Mouse (Mus musculus) neutrophil, adult 5-6 weeks (primary cell): ENCODE measurements around the gene Abracl. TPM values are rescaled to one million over a fixed set of nuclear protein-coding genes. Genes with fewer than 3 reads are reported as not detected.

Experiments used
- ATAC-seq: fragments of 151-379, 151-347 bp; 2 replicates; pipeline ENCODE4 v1.8.0; 2017; ENCODE audit warnings: mild to moderate bottlenecking, moderate TSS enrichment; ENCODE audit not compliant: insufficient number of reproducible peaks, poor library complexity, low FRiP score, severe bottlenecking; ENCODE audit errors: extremely low read depth
- total RNA-seq: library from RNA; stranded (forward); fragments of 200-1000 nt; gene quantifications from 2 replicates; pipeline ENCODE4 v1.2.3, GENCODE M21; 2017

Gene Abracl
- total RNA-seq, 1 experiment from 2014 or later, result 118 TPM

- no peak for ATAC-seq
Observed at GRCm38 (mm10) chr10:18036849-18037248, 13.8 kb upstream of the Abracl start.

DNA sequence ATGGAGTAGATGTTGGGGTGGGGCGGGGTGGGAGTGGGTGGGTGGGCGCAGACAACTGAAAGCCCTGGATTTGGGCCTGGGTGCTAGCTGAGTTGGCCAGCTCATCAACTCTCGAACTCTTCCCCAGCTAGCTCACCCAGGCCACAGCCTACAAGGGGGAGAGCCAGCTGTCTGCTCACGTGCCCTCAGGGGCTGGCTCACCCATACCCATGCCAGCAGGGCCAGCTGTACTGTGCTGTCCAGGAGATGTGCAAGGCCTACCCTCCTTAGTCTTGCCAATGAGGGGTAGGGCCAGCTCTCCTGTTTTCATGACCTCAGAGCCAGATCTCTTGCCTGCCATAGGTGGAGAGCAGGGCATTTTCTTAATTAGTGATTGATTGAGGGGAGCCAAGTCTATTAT is 11.3 kb upstream of the Abracl start:
- no peak for ATAC-seq

GRCm38 (mm10) chr10:18022312-18022711 is 776 bp downstream of the Abracl start:
- ATAC-seq, result peak; percentile 54

- no peak for ATAC-seq
Observed at GRCm38 (mm10) chr10:18021576-18022311, 1.3 kb downstream of the Abracl start.

GRCm38 (mm10) chr10:18020846-18021245 is 2.2 kb downstream of the Abracl start:
- ATAC-seq, result no peak

- no peak for ATAC-seq
Observed at GRCm38 (mm10) chr10:18020443-18020842, 2.6 kb downstream of the Abracl start.

GRCm38 (mm10) chr10:18011761-18012160 is 11.3 kb downstream of the Abracl start:
- no peak for ATAC-seq

DNA sequence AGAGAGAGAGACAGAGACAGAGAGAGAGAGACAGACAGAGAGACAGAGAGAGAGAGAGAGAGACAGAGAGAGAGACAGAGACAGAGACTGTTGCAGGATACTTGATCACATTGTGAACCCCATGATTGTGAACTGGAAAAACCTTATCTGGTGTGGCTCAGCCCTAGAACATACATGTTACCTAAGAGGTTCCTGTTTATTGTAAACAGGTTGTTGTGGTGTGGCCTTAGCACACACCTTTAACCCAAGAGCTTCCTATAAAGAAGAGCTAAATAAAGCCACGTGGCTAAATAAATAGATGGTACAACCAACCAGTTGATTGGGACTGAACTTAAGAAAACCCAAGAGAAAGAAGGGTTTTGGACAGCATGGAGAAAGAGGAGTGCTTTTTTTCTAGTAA is 13.3 kb downstream of the Abracl start:
- 0 out of 2 replicates have a peak, but pooled peaks have one; percentile 26 for ATAC-seq

DNA sequence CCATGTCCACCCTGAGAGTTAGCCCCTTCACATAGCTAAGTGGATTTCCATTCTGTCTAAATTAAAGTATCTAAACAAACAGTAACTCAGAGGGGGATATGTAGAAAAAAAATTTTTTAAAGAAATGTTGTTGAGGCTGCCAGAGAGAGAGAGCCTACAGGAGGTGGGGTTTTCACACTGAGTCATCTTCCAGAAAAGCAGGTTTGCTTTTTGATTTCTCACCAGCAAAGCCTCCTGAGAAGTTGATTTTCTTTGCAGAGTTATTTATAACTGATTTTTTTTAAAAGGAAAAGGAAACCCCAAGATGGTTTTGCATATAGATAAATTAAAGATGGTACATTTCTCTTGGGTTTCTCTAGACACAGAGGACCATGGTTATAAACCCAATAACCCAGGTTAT is 15.0 kb downstream of the Abracl start:
- ATAC-seq, result no peak

- no peak for ATAC-seq
Observed at GRCm38 (mm10) chr10:18007243-18007642, 15.8 kb downstream of the Abracl start.

- no peak for ATAC-seq
Observed at GRCm38 (mm10) chr10:18006756-18007155, 16.3 kb downstream of the Abracl start.

DNA sequence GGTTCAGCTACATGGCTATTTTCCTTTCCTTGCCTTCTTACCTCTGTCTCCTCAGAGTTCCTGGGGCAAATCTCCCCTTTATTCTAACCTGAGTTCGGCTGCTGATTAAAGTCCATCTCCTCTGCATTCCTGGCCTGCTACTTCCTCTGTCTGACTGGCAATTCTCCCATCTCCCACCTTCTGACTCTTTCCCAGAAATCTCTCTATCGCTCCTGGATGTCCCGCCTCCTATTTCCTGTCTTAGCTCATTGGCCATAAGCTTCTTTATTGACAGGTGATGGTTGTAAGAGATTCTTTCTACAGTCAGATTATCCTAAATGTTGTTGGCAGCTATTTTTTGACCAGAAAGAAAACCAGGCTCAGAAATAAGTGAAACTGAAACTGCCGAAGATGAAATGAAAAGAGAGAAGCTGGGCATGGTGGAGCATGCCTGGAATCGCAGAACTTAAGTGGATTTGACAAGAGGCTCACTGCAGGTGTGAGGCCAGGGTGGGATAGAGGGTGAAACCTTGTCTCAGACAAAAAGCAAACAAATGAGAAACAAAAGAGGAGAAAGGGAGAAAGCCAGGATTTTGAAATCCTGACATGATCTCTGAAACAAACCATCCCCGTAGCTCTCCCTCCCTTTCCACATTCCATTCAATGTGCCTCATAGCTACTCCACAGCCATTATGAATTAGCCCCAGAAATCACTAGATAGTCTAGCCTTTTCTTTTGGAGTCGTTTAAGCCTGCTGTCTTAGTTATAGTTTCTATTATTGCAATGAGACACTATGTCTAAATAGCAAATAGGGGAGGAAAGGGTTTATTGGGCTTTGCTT is 17.7 kb downstream of the Abracl start:
- ATAC-seq, result no peak

- ATAC-seq, result no peak
Observed at GRCm38 (mm10) chr10:18003966-18004637, 19.0 kb downstream of the Abracl start.

GRCm38 (mm10) chr10:17990576-17990975 is 32.5 kb downstream of the Abracl start:
- no peak for ATAC-seq

GRCm38 (mm10) chr10:17989136-17989535 is 34.0 kb downstream of the Abracl start:
- peak; percentile 65 for ATAC-seq

- ATAC-seq, result no peak
Observed at GRCm38 (mm10) chr10:17987823-17988423, 35.2 kb downstream of the Abracl start.

DNA sequence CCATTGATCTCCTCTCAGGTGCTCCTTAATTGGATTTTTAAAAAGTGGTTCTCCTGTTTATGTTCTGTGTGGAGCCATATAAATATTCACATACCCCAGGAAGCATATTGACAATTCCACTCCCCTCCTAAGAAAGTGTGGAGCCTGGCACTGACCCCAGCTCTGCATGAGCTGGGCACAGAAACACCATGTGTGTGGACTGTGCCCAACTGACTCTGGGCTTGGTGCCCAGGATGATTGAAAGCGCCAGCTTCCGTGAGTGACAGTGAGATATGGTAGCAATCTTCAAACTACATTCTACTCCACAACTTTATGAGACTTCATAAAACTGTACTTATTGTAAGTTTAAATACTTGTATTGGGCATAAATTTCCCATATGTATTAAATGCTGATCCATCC is 39.8 kb downstream of the Abracl start:
- no peak for ATAC-seq

DNA sequence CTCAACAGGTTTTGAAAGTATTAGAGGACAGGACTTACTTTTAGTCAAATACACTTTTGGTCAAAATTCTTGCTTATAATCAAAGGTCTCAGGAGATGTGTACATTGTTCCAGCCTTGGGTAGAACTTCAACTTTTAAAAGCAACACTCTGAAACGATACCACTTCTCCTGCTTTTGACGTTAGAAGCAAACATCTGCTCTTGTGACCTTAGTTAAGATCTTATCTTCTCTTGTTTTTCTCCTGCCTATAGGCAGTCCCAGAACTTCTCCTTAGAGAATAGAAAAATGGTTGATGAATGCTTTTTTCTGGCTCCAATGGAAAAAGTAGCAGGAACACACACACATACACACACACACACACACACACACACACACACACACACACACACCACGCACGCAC is 57.0 kb downstream of the Abracl start:
- ATAC-seq, result no peak
